Mouse (Mus musculus) cortical plate, adult 2 months (tissue): ENCODE measurements at regions not wholly inside any gene's neighbourhood (a gene's known extent, or its start where the extent isn't known, plus 50 kb on each side); places are given as distances from the start of the nearest gene placed in this dataset.

Experiments
- CTCF ChIP-seq: fragments of 200-500 bp; IDR thresholded peaks from 2 replicates; pipeline ENCODE4 v1.5.1; 2011; ENCODE audit warnings: mild to moderate bottlenecking, control low read depth, low read length; ENCODE audit not compliant: insufficient read depth; ENCODE audit errors: extremely low read depth
- POLR2A ChIP-seq: fragments of 200-500 bp; IDR thresholded peaks from 2 replicates; pipeline ENCODE4 v1.6.1; 2011; ENCODE audit warnings: mild to moderate bottlenecking, low read length, control low read depth; ENCODE audit not compliant: insufficient read depth; ENCODE audit errors: extremely low read depth

- TF ChIP-seq POLR2A (no peak), CTCF (no peak)
These were observed 73.5 kb upstream of the Smarca2 start for GRCm38 (mm10) chr19:26531390-26531789.
